Mouse (Mus musculus): ENCODE measurements around the gene Itga9.

The Itga9 gene

GRCm38 (mm10) chr9:118821220-118822185 lies 215.0 kb downstream of the Itga9 start:
- DNase-seq (ENCODE audit: low spot score in 2 of 2) = peak in 1 of 2 experiments; percentile 6

GRCm38 (mm10) chr9:118822186-118822555 lies 215.7 kb downstream of the Itga9 start:
- no peak for DNase-seq (ENCODE audit: low spot score in 2 of 2)

GRCm38 (mm10) chr9:118822581-118822980 lies 216.1 kb downstream of the Itga9 start:
- no peak for DNase-seq (ENCODE audit: low spot score in 2 of 2)

GRCm38 (mm10) chr9:118831080-118831479 lies 224.6 kb downstream of the Itga9 start:
- DNase-seq (ENCODE audit: low spot score in 2 of 2) = no peak

GRCm38 (mm10) chr9:118832533-118832932 lies 226.0 kb downstream of the Itga9 start:
- DNase-seq (ENCODE audit: low spot score in 2 of 2) = no peak

- no peak for DNase-seq (ENCODE audit: low spot score in 2 of 2)
These were observed 226.9 kb downstream of the Itga9 start for GRCm38 (mm10) chr9:118833413-118833812.

- no peak for DNase-seq (ENCODE audit: low spot score in 2 of 2)
These were observed 232.6 kb downstream of the Itga9 start for GRCm38 (mm10) chr9:118838910-118839667.

- DNase-seq (ENCODE audit: low spot score in 2 of 2) = peak; percentile 23 to 25
These were observed 234.8 kb downstream of the Itga9 start for GRCm38 (mm10) chr9:118841247-118841646.

GRCm38 (mm10) chr9:118841907-118842432 lies 235.5 kb downstream of the Itga9 start:
- DNase-seq (ENCODE audit: low spot score in 2 of 2) = no peak

- no peak for DNase-seq (ENCODE audit: low spot score in 2 of 2)
These were observed 237.2 kb downstream of the Itga9 start for GRCm38 (mm10) chr9:118843711-118844110.

GRCm38 (mm10) chr9:118845003-118845402 lies 238.5 kb downstream of the Itga9 start:
- no peak for DNase-seq (ENCODE audit: low spot score in 2 of 2)

- DNase-seq (ENCODE audit: low spot score in 2 of 2) = no peak
These were observed 240.3 kb downstream of the Itga9 start for GRCm38 (mm10) chr9:118846766-118847165.

GRCm38 (mm10) chr9:118856665-118857064 lies 250.2 kb downstream of the Itga9 start:
- DNase-seq (ENCODE audit: low spot score in 2 of 2) = no peak

GRCm38 (mm10) chr9:118860613-118861141 lies 254.2 kb downstream of the Itga9 start:
- DNase-seq (ENCODE audit: low spot score in 2 of 2) = no peak

GRCm38 (mm10) chr9:118862214-118862613 lies 255.7 kb downstream of the Itga9 start:
- DNase-seq (ENCODE audit: low spot score in 2 of 2) = no peak

GRCm38 (mm10) chr9:118862852-118863260 lies 256.4 kb downstream of the Itga9 start:
- DNase-seq (ENCODE audit: low spot score in 2 of 2) = no peak

GRCm38 (mm10) chr9:118863528-118863927 lies 257.0 kb downstream of the Itga9 start:
- no peak for DNase-seq (ENCODE audit: low spot score in 2 of 2)

- no peak for DNase-seq (ENCODE audit: low spot score in 2 of 2)
These were observed 260.5 kb downstream of the Itga9 start for GRCm38 (mm10) chr9:118866949-118867348.

- no peak for DNase-seq (ENCODE audit: low spot score in 2 of 2)
These were observed 261.4 kb downstream of the Itga9 start for GRCm38 (mm10) chr9:118867851-118868250.

- peak in 1 of 2 experiments; percentile 9 for DNase-seq (ENCODE audit: low spot score in 2 of 2)
These were observed 264.6 kb downstream of the Itga9 start for GRCm38 (mm10) chr9:118871089-118871488.

GRCm38 (mm10) chr9:118873031-118873430 lies 266.5 kb downstream of the Itga9 start:
- no peak for DNase-seq (ENCODE audit: low spot score in 2 of 2)

GRCm38 (mm10) chr9:118873596-118873995 lies 267.1 kb downstream of the Itga9 start:
- DNase-seq (ENCODE audit: low spot score in 2 of 2) = no peak

All from right cerebral cortex, postnatal 36 days (tissue).